Mouse (Mus musculus): Measurements from ENCODE around the gene Krt77.

DNA sequence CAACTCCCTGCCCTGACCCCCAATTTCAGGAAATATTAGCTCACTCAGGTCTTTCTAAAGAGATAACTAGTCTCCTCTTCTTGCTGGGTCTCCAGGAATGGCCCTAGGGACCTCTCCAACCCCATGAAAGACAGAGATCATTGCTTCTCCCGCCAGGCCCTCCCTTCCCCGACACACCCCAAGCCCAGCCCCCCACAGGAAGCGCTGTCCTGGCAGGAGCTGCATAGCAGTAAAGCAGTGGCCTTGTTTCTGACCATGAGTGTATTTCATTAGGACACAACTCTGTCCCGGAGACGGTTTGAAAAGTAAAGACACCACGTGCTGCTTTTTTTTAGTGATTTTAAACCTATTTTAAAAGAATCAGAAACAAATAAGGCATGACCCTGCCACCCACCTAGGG lies 36.4 kb downstream of the Krt77 start:
- TF ChIP-seq CTCF (IDR thresholded peaks at IDR 0.05; ENCODE audit: insufficient read depth, low read length) (no peak), POLR2A (IDR thresholded peaks at IDR 0.05; ENCODE audit: borderline replicate concordance, extremely low read depth, low read depth, low read length) (no peak)
